Mouse (Mus musculus): Measurements from ENCODE around the gene Slc12a7. TPM values are rescaled to one million over a fixed set of nuclear protein-coding genes. Genes with fewer than 3 reads are reported as not detected.

The Slc12a7 gene
- polyA plus RNA-seq (2015; fragmentation: Nextera tagmentation; extraction: Ambion mirVana): 9.2 and 11.2 TPM in 2 replicates

DNA sequence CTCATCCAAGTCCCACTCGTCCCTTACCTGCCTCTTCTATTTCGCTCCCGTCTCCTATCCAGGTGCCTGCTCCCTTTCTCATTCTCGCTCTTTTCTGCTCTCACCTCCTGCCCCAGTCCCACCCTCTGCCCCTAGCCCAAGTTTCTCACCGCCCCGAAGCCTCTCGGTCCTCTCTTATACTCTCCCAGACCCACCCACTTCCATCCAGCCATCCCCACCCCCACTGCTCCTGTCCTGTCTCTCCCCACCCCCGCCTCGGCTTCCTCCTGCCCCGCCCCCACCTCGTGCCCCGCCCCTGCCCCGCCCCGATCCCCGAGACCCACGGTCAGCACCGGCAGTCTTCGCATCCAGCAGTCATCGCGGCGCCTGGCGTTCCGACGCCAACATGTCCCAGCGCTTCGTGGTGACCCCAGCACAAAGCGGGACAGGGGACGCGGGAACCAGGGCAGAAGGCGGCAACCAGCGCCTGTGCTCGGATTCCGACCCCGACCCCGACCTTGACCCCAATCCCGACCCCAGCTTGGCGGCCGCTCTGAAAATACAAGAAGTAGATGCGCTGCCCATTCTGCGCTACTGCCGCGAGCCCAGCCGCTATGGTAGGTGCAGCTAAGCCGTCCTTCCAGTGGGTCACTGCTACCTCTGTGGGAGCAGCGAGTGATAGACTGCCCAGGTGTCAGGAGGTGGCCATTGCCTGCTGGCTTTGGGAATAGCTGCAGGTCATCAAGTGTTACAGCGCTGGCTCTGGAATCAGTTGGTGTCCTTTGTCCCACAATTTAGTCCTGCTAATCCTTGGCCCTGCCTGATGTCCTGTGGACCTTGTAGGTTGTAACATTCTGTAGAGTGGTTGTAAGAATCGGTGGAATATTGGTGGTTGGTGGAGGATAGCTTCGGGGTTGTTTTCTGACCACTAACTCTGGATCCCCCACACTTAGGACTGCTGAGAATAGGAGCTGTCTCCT is at the start of gene Slc12a7:
Gene Slc12a7 (plus strand): TSS at position 353 of the 959 bp plus-strand sequence.
- peak; percentile 10; the same call in 1 of the 2 replicates for ATAC-seq (ENCODE audit: insufficient read depth)
- no peak within 1 kb of the TSS for H3K27ac ChIP-seq (replicated peaks)
- 0 out of 2 replicates have a peak, but pooled peaks cover 5% of the 10 kb centered on the region for H3K4me1 ChIP-seq (replicated peaks)
- 6% methylated on average over 48 of the region's 48 CpGs for WGBS (ENCODE audit: insufficient replicate concordance)
- H3K9me3 ChIP-seq (replicated peaks): no peaks in the 10 kb centered on the region
- peak within 1 kb of the TSS; percentile 62 for H3K4me2 ChIP-seq
- H3K36me3 ChIP-seq (replicated peaks): no peaks in the 10 kb centered on the region
- peak within 1 kb of the TSS; percentile 28 for H3K4me3 ChIP-seq (replicated peaks)
- H3K27me3 ChIP-seq: peaks cover 43% of the 10 kb centered on the region
- no peak within 1 kb of the TSS for H3K9ac ChIP-seq

DNA sequence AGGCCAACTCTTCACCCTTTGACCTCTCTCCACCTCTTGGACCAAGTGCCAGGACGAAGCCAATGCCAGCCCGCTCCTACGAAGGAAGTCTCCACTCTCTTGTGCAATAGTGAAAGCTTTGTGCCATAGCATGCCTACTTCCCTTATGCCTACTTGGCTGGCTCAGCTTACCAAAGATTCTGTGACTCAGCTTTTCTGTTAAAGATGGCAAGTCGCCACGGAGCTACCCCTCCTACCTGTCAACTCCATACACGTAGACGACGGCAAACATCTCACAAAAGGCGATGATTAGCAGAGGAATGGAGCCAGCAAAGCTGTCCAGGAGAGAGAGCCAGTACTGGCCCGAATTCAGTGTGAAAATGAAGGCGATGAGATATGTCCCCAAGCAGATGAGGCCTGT is 49.2 kb upstream of the Slc12a7 start:
- H3K27ac ChIP-seq (replicated peaks): no peak overlapping the region
- no peak overlapping the region for H3K4me2 ChIP-seq
- H3K36me3 ChIP-seq (replicated peaks): no peaks in the 10 kb centered on the region
- no peaks in the 10 kb centered on the region for H3K27me3 ChIP-seq
- no peaks in the 10 kb centered on the region for H3K9me3 ChIP-seq (replicated peaks)
- WGBS (ENCODE audit: insufficient replicate concordance): 71% methylated on average over 11 of the region's 11 CpGs
- peaks cover 5% of the 10 kb centered on the region; the same call in 1 of the 2 replicates for H3K4me1 ChIP-seq (replicated peaks)
- no peak overlapping the region for H3K9ac ChIP-seq
- H3K4me3 ChIP-seq (replicated peaks): no peak overlapping the region
- no peak for ATAC-seq (ENCODE audit: insufficient read depth)

DNA sequence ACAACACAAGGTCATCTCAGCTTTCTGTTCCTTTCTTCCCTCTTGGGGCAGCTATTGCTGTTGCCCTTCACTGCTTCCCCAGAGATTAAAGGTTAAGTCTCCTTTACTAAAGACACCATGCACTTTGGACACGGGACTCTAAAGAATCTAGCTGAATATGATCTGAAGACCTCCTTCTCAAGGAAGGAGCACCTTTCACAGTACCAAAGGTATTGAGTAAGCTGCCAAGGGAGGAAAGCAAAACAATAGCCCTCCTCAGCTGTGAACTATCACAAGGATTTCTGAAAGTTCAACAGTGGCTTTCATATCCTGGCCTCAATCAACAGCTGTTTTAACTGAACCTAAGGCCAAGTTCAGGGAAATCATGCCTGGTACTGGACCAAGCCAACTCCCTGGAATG is 48.5 kb upstream of the Slc12a7 start:
- Histone ChIP-seq H3K27me3 (no peaks in the 10 kb centered on the region), H3K4me3 (replicated peaks) (no peak overlapping the region), H3K36me3 (replicated peaks) (no peaks in the 10 kb centered on the region), H3K4me2 (no peak overlapping the region), H3K9ac (no peak overlapping the region), H3K4me1 (replicated peaks) (peaks cover 5% of the 10 kb centered on the region; the same call in 1 of the 2 replicates), H3K27ac (replicated peaks) (no peak overlapping the region), H3K9me3 (replicated peaks) (no peaks in the 10 kb centered on the region)
- 55% methylated on average over 1 of the region's 1 CpGs for WGBS (ENCODE audit: insufficient replicate concordance)
- no peak for ATAC-seq (ENCODE audit: insufficient read depth)

DNA sequence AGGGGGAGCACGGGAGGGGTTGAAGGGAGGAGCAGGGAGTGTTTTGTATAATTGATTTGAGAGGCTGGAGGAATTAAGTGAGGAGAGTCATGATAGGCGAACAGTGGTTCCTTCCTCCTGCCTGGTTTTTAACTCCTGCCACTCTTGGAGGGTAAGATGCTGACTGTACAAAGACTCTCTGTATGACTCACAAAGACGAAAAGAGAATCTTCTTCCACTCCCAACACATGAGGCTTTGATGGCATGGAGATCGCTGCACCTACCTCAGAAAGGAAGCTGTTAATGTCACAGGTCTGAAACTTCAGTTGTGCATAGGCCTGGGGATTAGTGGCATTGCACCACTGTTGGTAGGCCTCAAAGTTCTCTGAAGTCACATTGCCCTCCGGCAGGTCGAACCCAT is 47.4 kb upstream of the Slc12a7 start:
- H3K9me3 ChIP-seq (replicated peaks): no peaks in the 10 kb centered on the region
- ATAC-seq (ENCODE audit: insufficient read depth): no peak

DNA sequence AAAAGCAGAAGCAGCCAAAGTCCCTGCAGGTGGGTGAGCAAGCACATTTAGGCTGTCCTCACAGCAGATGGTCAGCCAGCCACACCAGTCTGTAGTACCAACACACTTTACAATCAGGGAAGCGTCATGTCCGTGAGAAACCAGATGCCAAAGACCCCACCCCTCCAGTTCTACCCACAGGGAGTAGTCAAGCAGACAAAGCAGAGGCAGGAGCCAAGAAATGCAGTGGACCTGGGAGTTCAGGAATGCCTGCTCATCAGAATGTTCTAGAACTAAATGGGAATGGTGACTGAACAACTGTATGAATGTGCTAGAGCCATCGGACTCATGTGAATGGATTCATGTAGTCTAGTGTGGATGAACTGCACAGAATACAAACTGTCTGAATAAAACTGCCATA is 45.3 kb upstream of the Slc12a7 start:
- Histone ChIP-seq H3K4me3 (replicated peaks) (no peak overlapping the region), H3K27me3 (no peaks in the 10 kb centered on the region), H3K36me3 (replicated peaks) (no peaks in the 10 kb centered on the region), H3K9me3 (replicated peaks) (no peaks in the 10 kb centered on the region), H3K27ac (replicated peaks) (no peak overlapping the region), H3K4me2 (no peak overlapping the region), H3K4me1 (replicated peaks) (no peaks in the 10 kb centered on the region), H3K9ac (no peak overlapping the region)
- no peak for ATAC-seq (ENCODE audit: insufficient read depth)
- 51% methylated on average over 3 of the region's 3 CpGs for WGBS (ENCODE audit: insufficient replicate concordance)

More for the DNA sequence above, 47.4 kb upstream of the Slc12a7 start:
- Histone ChIP-seq H3K27ac (replicated peaks) (no peak overlapping the region), H3K4me2 (no peak overlapping the region), H3K4me3 (replicated peaks) (no peak overlapping the region), H3K36me3 (replicated peaks) (no peaks in the 10 kb centered on the region), H3K4me1 (replicated peaks) (no peaks in the 10 kb centered on the region), H3K9ac (no peak overlapping the region), H3K27me3 (no peaks in the 10 kb centered on the region)
- 59% methylated on average over 6 of the region's 6 CpGs for WGBS (ENCODE audit: insufficient replicate concordance)

DNA sequence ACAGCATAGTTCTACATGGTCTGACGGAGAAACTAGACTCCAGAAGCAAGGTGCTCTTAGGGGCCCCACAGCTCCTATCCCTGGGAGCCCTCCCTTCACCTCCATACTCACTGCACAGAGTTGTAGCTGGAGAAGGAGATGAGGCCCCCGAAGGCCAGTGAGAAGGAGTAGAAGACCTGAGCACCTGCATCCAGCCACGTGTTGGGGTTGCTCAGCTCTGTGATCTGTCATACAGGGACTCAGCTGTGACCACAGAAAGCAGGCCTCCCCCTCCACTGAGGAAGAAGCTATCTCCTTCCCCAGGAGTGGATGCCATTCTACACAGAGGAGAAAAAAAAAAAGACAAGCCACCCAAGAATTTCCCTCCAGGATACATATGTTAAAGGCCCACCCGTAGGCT is 44.0 kb upstream of the Slc12a7 start:
- Histone ChIP-seq H3K4me3 (replicated peaks) (no peak overlapping the region), H3K4me1 (replicated peaks) (no peaks in the 10 kb centered on the region), H3K36me3 (replicated peaks) (no peaks in the 10 kb centered on the region), H3K27ac (replicated peaks) (no peak overlapping the region), H3K27me3 (no peaks in the 10 kb centered on the region), H3K9me3 (replicated peaks) (no peaks in the 10 kb centered on the region), H3K4me2 (no peak overlapping the region), H3K9ac (no peak overlapping the region)
- ATAC-seq (ENCODE audit: insufficient read depth): no peak
- WGBS (ENCODE audit: insufficient replicate concordance): 45% methylated on average over 4 of the region's 4 CpGs

DNA sequence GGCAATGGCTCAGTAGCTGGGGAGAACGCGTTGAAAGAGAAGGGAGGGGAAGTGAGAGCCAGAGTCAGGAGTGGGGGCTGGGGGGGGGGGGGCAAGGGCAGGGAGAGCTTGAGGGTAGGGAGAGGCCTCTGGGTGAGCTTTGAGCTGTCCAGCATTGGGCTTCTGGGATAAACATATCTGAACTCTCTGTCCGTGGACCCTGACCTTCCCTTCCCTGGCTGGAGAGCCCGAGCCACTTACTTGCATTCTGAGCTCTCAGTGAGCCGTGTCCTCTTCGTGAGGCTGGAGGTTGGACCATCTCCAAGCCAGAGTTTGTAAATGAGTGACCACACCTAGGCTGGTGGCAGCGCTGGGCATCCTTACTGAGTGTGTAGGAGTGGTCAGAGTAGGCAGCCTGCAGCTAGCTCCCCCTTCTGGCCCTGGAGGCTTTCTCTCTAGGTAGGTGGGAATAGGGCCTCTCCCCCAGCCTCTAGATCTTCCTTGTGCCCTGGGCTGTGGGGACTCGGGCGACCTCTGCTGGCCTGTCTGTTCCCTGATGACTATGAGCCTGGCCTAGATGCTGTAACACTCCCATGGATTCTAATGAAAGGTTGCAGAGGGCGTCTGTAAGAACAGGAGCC is 40.5 kb upstream of the Slc12a7 start:
- H3K27ac ChIP-seq (replicated peaks): peak overlapping the region; percentile 61; the same call in 1 of the 2 replicates

DNA sequence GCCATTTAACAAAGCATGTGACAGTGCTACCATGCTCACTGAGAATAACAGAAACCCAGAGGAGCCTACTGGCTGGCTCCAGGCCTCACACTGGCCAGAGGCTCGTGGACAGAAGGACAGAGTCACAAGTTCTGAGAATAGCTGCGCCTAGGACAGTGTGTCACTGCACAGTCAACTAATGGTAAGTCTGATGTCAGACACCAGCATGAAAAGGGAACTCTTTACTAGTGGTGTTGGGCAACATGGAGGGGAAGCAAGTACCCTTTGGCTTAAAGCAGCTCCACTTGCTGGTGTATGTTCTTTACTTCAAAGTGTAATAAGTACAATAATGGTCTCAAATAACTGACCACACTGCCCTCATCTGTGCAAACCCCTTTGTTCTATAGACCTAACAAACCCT is 39.6 kb upstream of the Slc12a7 start:
- H3K4me2 ChIP-seq: no peak overlapping the region
- no peak overlapping the region for H3K4me3 ChIP-seq (replicated peaks)
- 47% methylated on average over 2 of the region's 2 CpGs for WGBS (ENCODE audit: insufficient replicate concordance)
- H3K9ac ChIP-seq: no peak overlapping the region
- no peaks in the 10 kb centered on the region for H3K36me3 ChIP-seq (replicated peaks)
- H3K27ac ChIP-seq (replicated peaks): no peak overlapping the region
- H3K4me1 ChIP-seq (replicated peaks): no peaks in the 10 kb centered on the region; the same call in 1 of the 2 replicates
- no peaks in the 10 kb centered on the region for H3K27me3 ChIP-seq
- no peak for ATAC-seq (ENCODE audit: insufficient read depth)
- H3K9me3 ChIP-seq (replicated peaks): no peaks in the 10 kb centered on the region

More for the DNA sequence above, 40.5 kb upstream of the Slc12a7 start:
- peak; percentile 89 for ATAC-seq (ENCODE audit: insufficient read depth)
- Histone ChIP-seq H3K4me1 (replicated peaks) (no peaks in the 10 kb centered on the region; the same call in 1 of the 2 replicates), H3K36me3 (replicated peaks) (no peaks in the 10 kb centered on the region), H3K27me3 (no peaks in the 10 kb centered on the region), H3K9ac (no peak overlapping the region), H3K4me3 (replicated peaks) (no peak overlapping the region), H3K4me2 (0 out of 2 replicates have a peak overlapping the region, but pooled peaks have one; percentile 20), H3K9me3 (replicated peaks) (no peaks in the 10 kb centered on the region)
- 30% methylated on average over 10 of the region's 10 CpGs for WGBS (ENCODE audit: insufficient replicate concordance)

DNA sequence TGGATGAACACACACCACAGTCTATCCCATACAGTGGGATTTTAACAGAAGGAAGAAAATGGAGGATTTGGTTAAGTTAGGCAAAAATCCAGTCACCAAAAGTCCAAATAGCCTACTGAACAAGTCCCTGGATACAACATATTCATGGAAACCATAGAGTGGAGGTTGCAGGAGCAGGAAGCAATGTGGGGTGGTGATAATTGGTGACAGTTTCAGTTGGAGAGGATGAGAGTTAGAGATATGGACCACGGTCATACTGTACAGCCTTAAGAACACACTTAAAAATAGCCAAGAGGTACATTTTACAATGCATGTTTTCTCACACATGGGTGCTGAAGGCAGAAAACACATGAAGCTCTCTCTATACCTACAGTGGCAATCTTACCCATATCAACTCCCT is 37.9 kb upstream of the Slc12a7 start:
- Histone ChIP-seq H3K4me3 (replicated peaks) (no peak overlapping the region), H3K4me1 (replicated peaks) (no peaks in the 10 kb centered on the region; the same call in 1 of the 2 replicates), H3K36me3 (replicated peaks) (no peaks in the 10 kb centered on the region), H3K27me3 (no peaks in the 10 kb centered on the region), H3K9ac (no peak overlapping the region), H3K9me3 (replicated peaks) (no peaks in the 10 kb centered on the region), H3K27ac (replicated peaks) (no peak overlapping the region), H3K4me2 (no peak overlapping the region)
- no peak for ATAC-seq (ENCODE audit: insufficient read depth)
- WGBS (ENCODE audit: insufficient replicate concordance): 23% methylated on average over 1 of the region's 1 CpGs

DNA sequence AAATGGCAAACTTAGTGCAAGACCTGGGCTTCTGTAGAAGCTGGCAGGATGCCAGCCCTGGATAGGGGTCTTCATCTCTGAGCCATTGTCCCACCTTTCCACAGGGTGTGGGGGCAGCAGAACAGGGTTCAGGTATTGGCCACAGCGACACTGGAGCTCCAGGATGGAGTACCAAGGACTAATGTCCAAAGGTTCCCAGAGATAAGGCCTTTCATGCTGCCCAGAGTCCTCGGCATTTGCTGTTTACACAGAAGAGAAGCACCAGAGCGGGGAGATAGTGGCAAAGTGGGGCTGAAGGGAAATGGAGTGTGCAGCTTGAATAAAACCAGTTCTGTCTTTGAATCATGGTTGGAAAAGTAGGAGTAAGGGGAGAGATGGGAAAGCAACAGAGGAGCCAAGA is 36.4 kb upstream of the Slc12a7 start:
- H3K27me3 ChIP-seq: no peaks in the 10 kb centered on the region
- H3K4me2 ChIP-seq: no peak overlapping the region
- no peaks in the 10 kb centered on the region for H3K9me3 ChIP-seq (replicated peaks)
- 42% methylated on average over 3 of the region's 3 CpGs for WGBS (ENCODE audit: insufficient replicate concordance)
- no peaks in the 10 kb centered on the region for H3K36me3 ChIP-seq (replicated peaks)
- H3K27ac ChIP-seq (replicated peaks): no peak overlapping the region
- no peak overlapping the region for H3K4me3 ChIP-seq (replicated peaks)
- no peak overlapping the region for H3K9ac ChIP-seq
- ATAC-seq (ENCODE audit: insufficient read depth): no peak
- H3K4me1 ChIP-seq (replicated peaks): no peaks in the 10 kb centered on the region; the same call in 1 of the 2 replicates

DNA sequence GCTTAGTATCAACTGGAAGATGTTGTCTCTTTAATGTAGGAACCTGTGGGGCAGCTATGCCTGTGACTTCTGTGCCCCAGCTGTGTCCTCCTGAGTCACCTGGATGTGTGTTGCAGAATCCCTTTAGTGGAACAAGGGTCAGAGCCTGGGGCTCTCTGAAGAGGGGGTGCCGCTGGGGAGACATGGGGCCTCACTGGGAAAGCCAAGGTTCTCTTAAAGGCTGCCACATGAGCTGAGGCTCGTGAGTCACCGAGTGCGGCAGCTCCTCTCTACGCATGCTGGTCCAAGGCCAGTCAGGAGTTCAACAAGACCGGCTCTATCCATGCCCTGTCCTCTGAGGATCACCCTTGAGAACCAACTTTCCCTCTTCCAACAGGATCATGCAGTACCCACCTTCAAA is 33.2 kb upstream of the Slc12a7 start:
- Histone ChIP-seq H3K36me3 (replicated peaks) (no peaks in the 10 kb centered on the region), H3K9me3 (replicated peaks) (no peaks in the 10 kb centered on the region), H3K4me3 (replicated peaks) (no peak overlapping the region), H3K27ac (replicated peaks) (no peak overlapping the region), H3K27me3 (no peaks in the 10 kb centered on the region), H3K9ac (no peak overlapping the region), H3K4me2 (no peak overlapping the region), H3K4me1 (replicated peaks) (no peaks in the 10 kb centered on the region; the same call in 1 of the 2 replicates)
- ATAC-seq (ENCODE audit: insufficient read depth): no peak
- 70% methylated on average over 6 of the region's 6 CpGs for WGBS (ENCODE audit: insufficient replicate concordance)

All from liver, embryonic 15.5 days (tissue).